Mouse (Mus musculus) mammary gland, adult 2 months (tissue): ENCODE data around the gene Asap3. TPM values are rescaled to one million over a fixed set of nuclear protein-coding genes. Genes with fewer than 3 reads are reported as not detected.

Source experiments
- polyA plus RNA-seq: library from polyadenylated mRNA; depleted of rRNA; stranded (reverse); fragments of >200 nt; gene quantifications from 2 replicates; pipeline ENCODE4 v1.2.3, GENCODE M21; 2012; ENCODE audit warnings: low replicate concordance; rRNA removed

The Asap3 gene
- polyA plus RNA-seq = 12.7 and 13.6 TPM in 2 replicates

DNA sequence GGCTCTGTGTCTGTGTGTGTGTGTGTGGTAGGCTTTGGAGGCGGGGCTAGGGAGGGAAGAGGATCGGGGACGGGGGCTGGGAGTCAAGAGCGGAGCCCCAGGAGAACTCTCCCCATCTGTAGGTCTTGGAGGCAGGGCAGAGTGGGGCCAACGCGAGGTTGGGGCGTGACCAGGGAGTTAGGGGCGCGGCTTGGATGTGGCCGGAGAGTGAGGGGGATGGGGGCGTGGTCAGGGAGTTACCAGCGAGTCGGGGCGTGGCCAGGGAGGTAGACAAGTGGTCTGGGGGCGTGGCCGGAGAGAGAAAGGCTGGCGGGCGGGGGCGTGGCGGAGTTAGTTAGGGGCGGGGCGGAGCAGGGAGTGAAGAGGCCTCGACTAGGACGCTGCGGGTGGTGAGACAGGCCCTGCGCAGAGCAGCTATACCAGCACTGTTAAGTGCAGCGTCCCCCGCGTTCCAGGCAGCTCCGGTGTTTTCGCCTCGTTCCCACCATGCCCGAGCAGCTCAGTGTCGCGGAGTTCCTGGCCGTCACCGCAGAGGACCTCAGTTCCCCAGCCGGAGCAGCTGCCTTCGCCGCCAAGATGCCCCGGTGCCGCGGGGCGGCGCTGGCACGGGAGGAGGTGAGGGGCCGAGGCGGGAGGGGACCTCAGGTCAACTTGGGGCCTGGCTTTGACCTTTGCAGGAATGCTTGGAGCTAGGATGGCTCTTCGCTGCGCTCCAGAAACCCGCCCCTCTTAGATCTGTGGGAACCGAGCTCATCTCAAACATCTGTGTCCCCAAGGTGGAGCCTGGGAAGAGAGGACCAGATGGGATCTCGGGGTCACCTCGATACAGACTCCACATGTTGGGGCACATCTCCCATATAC is at the start of gene Asap3:
Gene Asap3 (plus strand): TSS at position 333 of the 861 bp plus-strand sequence.

DNA sequence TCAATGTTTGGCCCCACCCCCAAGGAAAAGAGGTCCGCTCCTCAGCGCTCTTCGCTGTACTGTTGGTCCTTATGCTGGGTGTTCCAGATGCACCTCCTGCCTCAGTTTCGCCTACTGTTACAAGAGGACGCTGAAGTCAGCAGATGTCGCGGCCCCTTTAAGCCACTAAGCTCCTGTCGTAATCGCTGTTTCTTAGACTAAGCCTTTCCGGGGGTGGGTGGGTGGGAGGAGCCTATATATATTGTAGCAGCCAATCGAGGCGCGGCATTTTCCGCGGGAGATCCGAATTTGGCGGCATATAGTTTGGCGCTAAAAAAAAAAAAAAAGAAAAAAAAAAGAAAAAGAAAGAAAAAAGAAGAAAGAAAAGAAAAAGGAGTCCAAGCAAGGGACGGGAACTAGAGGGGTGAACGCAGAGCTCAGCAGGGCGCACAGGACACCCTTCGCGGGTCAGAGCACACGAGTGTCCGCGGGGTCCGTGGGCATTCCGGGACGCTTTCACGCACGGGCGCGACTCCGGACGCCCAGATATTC is 34.1 kb upstream of the Asap3 start, which contains the start of gene E2f2:
Gene E2f2 (plus strand): TSS at position 384 of the 531 bp plus-strand sequence.

GRCm38 (mm10) chr4:136247729-136248463 is 41.7 kb downstream of the Asap3 start, which contains the start of gene Tcea3:
TSS of gene Tcea3 (plus strand) at chr4:136247729.

GRCm38 (mm10) chr4:136284455-136284854 is 78.3 kb downstream of the Asap3 start, which contains the start of gene Zfp46:
TSS of gene Zfp46 (plus strand) at chr4:136284683.

Other genes starting within 250 kb of the Asap3 start
- gene Gale, start 242.6 kb upstream of the Asap3 start, polyA plus RNA-seq = 61.5 and 82.0 TPM in 2 replicates
- gene Lypla2, start 233.7 kb upstream of the Asap3 start, polyA plus RNA-seq = 108 and 220 TPM in 2 replicates
- 31.8 and 63.5 TPM in 2 replicates for gene Pithd1, start 219.1 kb upstream of the Asap3 start, polyA plus RNA-seq
- gene Eloa, start 184.6 kb upstream of the Asap3 start, polyA plus RNA-seq = 8.3 and 21.4 TPM in 2 replicates
- gene Rpl11, start 152.9 kb upstream of the Asap3 start, polyA plus RNA-seq = 201 and 254 TPM in 2 replicates
- 283 and 490 TPM in 2 replicates for gene Id3, start 62.9 kb upstream of the Asap3 start, polyA plus RNA-seq
- gene E2f2, start 34.0 kb upstream of the Asap3 start, polyA plus RNA-seq = 5.0 and 8.3 TPM in 2 replicates
- gene Tcea3, start 41.4 kb downstream of the Asap3 start, polyA plus RNA-seq = 1.9 and 17.1 TPM in 2 replicates
- 18.6 and 18.9 TPM in 2 replicates for gene Zfp46, start 78.3 kb downstream of the Asap3 start, polyA plus RNA-seq
- gene Hnrnpr, start 104.6 kb downstream of the Asap3 start, polyA plus RNA-seq = 5.4 and 8.9 TPM in 2 replicates
- 1.2 and 1.7 TPM in 2 replicates for gene Htr1d, start 217.2 kb downstream of the Asap3 start, polyA plus RNA-seq